In genomic region chr13:65420201-65420600, GRCm38 (mm10) we compare ENCODE assay signal across 8 mouse cellular contexts.
DNase-seq lines count a peak whose midpoint lies in the region; ATAC-seq and TF ChIP-seq lines count a peak whose summit lies in the region.
"Not testable (repeated sequence)": the region's sequence is repeated elsewhere in the genome, so short reads cannot be mapped to it uniquely, and the experiment has no call there.

No protein-coding gene starts in this region.

- H3K4me3 ChIP-seq in ES-Bruce4 (ENCODE audit: low read depth, low read length) = peak overlapping the region; percentile 44
- H3K4me3 ChIP-seq in heart, embryonic 13.5 days = peak overlapping the region; percentile 43
- H3K4me3 ChIP-seq in hindbrain, embryonic 16.5 days (ENCODE audit: low read length) = peak overlapping the region; percentile 13; the same call in 1 of the 2 replicates
- peak overlapping the region; percentile 36 for H3K4me3 ChIP-seq in limb, embryonic 10.5 days
- H3K4me3 ChIP-seq in lung, embryonic 14.5 days (ENCODE audit: low read depth, low read length) = not testable (repeated sequence)
- H3K4me3 ChIP-seq in neural tube, embryonic 13.5 days = peak overlapping the region; percentile 30

- not testable (repeated sequence) for H3K9ac ChIP-seq in ES-Bruce4 (ENCODE audit: low read depth, poor library complexity, severe bottlenecking); heart, embryonic 13.5 days; hindbrain, embryonic 16.5 days (ENCODE audit: low read depth, low read length); lung, embryonic 14.5 days; neural tube, embryonic 13.5 days

- TF ChIP-seq EP300 in ES-Bruce4 (IDR thresholded peaks at IDR 0.05; ENCODE audit: insufficient read depth, low read depth, low read length) = not testable (repeated sequence)

- TF ChIP-seq POLR2A in ES-Bruce4 (IDR thresholded peaks at IDR 0.05; ENCODE audit: insufficient read depth, low read length) = not testable (repeated sequence)

- peak; percentile 14 for DNase-seq in embryo, embryonic 9.5 days (ENCODE audit: extremely low spot score)
- peak; percentile 30 for DNase-seq in limb, embryonic 10.5 days (ENCODE audit: low spot score)
- DNase-seq in lung, embryonic 14.5 days = peak; percentile 0
- peak; percentile 2 for DNase-seq in thymus, postnatal 14 days

- H3K27me3 ChIP-seq in ES-Bruce4 (ENCODE audit: control insufficient read depth, insufficient read depth, low read length, poor library complexity, severe bottlenecking); heart, embryonic 13.5 days (replicated peaks); hindbrain, embryonic 16.5 days (replicated peaks; ENCODE audit: control insufficient read depth, insufficient read depth, low read length); limb, embryonic 10.5 days (ENCODE audit: low read depth, poor library complexity, severe bottlenecking); lung, embryonic 14.5 days (ENCODE audit: insufficient read depth, low read length); neural tube, embryonic 13.5 days: not testable (repeated sequence)

- H3K4me1 ChIP-seq in ES-Bruce4 (ENCODE audit: control insufficient read depth, insufficient read depth, low read length); heart, embryonic 13.5 days; hindbrain, embryonic 16.5 days (ENCODE audit: control insufficient read depth, insufficient read depth, low read depth, low read length); limb, embryonic 10.5 days; lung, embryonic 14.5 days (ENCODE audit: insufficient read depth); neural tube, embryonic 13.5 days (replicated peaks): not testable (repeated sequence)

- ATAC-seq in heart, embryonic 13.5 days (ENCODE audit: extremely low read depth, insufficient number of reproducible peaks, low FRiP score, low TSS enrichment); hindbrain, embryonic 16.5 days; lung, embryonic 14.5 days (ENCODE audit: insufficient read depth); neural tube, embryonic 13.5 days (ENCODE audit: low read depth): not testable (repeated sequence)

- not testable (repeated sequence) for H3K9me3 ChIP-seq in ES-Bruce4 (replicated peaks; ENCODE audit: control insufficient read depth, insufficient read depth, low read length, poor library complexity, severe bottlenecking); heart, embryonic 13.5 days; hindbrain, embryonic 16.5 days (ENCODE audit: control insufficient read depth, low read length); limb, embryonic 10.5 days (replicated peaks); lung, embryonic 14.5 days (ENCODE audit: low read depth, low read length); neural tube, embryonic 13.5 days

- H3K4me2 ChIP-seq in heart, embryonic 13.5 days = peak overlapping the region; percentile 64
- not testable (repeated sequence) for H3K4me2 ChIP-seq in hindbrain, embryonic 16.5 days (ENCODE audit: low read length); lung, embryonic 14.5 days
- peak overlapping the region; percentile 42 for H3K4me2 ChIP-seq in neural tube, embryonic 13.5 days

- not testable (repeated sequence) for H3K27ac ChIP-seq in ES-Bruce4 (ENCODE audit: insufficient read depth, low read length); heart, embryonic 13.5 days (replicated peaks); hindbrain, embryonic 16.5 days (ENCODE audit: low read depth, low read length); limb, embryonic 10.5 days; lung, embryonic 14.5 days (ENCODE audit: low read depth); neural tube, embryonic 13.5 days (replicated peaks)

- WGBS in heart, embryonic 13.5 days = 5% methylated on average over 27 of the region's 28 CpGs
- 11% methylated on average over 21 of the region's 28 CpGs for WGBS in hindbrain, embryonic 16.5 days
- 3% methylated on average over 25 of the region's 28 CpGs for WGBS in limb, embryonic 10.5 days
- WGBS in lung, embryonic 14.5 days = 5% methylated on average over 20 of the region's 28 CpGs
- WGBS in neural tube, embryonic 13.5 days = 5% methylated on average over 27 of the region's 28 CpGs

- H3K36me3 ChIP-seq in ES-Bruce4 (ENCODE audit: control insufficient read depth, insufficient read depth, low read length, poor library complexity, severe bottlenecking); heart, embryonic 13.5 days; hindbrain, embryonic 16.5 days (ENCODE audit: control insufficient read depth, insufficient read depth, low read length); limb, embryonic 10.5 days; lung, embryonic 14.5 days (ENCODE audit: insufficient read depth); neural tube, embryonic 13.5 days: not testable (repeated sequence)

- TF ChIP-seq CTCF in ES-Bruce4 (IDR thresholded peaks at IDR 0.05; ENCODE audit: low read depth, low read length) = peak; percentile 41
- not testable (repeated sequence) for TF ChIP-seq CTCF in lung, embryonic 14.5 days (IDR thresholded peaks at IDR 0.05; ENCODE audit: low read depth)
